ENCODE assay signal across 9 mouse cellular contexts in the genomic region with DNA sequence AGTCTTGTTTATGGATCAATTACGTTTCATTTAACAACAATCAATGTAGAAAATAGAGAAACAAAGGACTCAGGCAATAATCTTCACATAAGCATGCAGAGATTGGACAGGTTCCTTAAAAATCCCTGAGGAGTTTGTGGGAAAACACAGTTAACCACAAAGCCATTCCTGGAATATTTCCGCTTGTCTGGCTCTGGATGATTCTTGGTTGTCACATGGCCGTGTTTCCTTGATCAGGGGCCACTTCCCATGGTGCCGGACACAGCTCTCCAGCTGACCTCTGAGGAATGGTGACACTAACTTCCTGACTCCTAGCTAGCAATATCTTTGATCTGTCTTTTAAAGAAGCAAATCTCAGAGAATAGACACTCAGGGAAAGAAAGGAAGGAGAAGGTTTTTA.
A peak's percentile ranks its signal among the peaks of the same experiment; 100 is the strongest.
DNase-seq lines count a peak whose midpoint lies in the region; ATAC-seq and TF ChIP-seq lines count a peak whose summit lies in the region.
"Had no signal": no experiment of that assay in that cellular context is flagged by ENCODE, and none has a peak within 500 bp of the region (broad histone marks: within the 10 kb centered on the region; RNA-seq: fewer than 3 reads in every experiment).

No protein-coding gene starts in this region.

- no peak overlapping the region for H3ac ChIP-seq in C2C12 (ENCODE audit: control insufficient read depth, insufficient read length, low read depth)

- TF ChIP-seq CTCF in C2C12 (IDR thresholded peaks at IDR 0.05; ENCODE audit: control insufficient read depth, insufficient read depth, insufficient read length), result no peak
- no peak for TF ChIP-seq CTCF in gastrocnemius, adult 2 months (IDR thresholded peaks at IDR 0.05)

- H3K27me3 ChIP-seq in C2C12 (ENCODE audit: control insufficient read depth, insufficient read depth, insufficient read length), result no peaks in the 10 kb centered on the region
- H3K27me3 ChIP-seq: embryonic facial prominence, embryonic 13.5 days had no signal

- no peaks in the 10 kb centered on the region for H3K79me3 ChIP-seq in C2C12 (ENCODE audit: low read depth)

- ATAC-seq in megakaryocyte progenitor cell, adult 5-6 weeks (replicated peaks; ENCODE audit: poor library complexity), result no peak

- no peaks in the 10 kb centered on the region for H3K79me2 ChIP-seq in C2C12 (ENCODE audit: control insufficient read depth, insufficient read depth)

- DNase-seq in cerebellum, postnatal 14 days, result peak; percentile 4 to 26
- no peak for DNase-seq in cerebellum, adult 8-10 months
- DNase-seq in gastrocnemius, adult 2 months, result peak; percentile 36
- DNase-seq in kidney, postnatal 14 days, result peak; percentile 68
- DNase-seq in layer of hippocampus, adult 18-20 months (ENCODE audit: low spot score in 2 of 2), result no peak
- DNase-seq in layer of hippocampus, postnatal 10 days (ENCODE audit: low spot score in 2 of 2), result no peak

- intact Hi-C loops in gastrocnemius, adult 2 months (cut with DNase I), result loop anchor here (10.0 kb wide), 1 partner anchor 339 kb away; no protein-coding TSS in a partner anchor

- H3K4me3 ChIP-seq in C2C12 (ENCODE audit: insufficient read depth, poor library complexity, severe bottlenecking), result no peak overlapping the region
- H3K4me3 ChIP-seq in gastrocnemius, adult 2 months, result no peak overlapping the region
- H3K4me3 ChIP-seq: embryonic facial prominence, embryonic 13.5 days had no signal

- peak overlapping the region; percentile 52; the same call in 1 of the 2 replicates for H3K27ac ChIP-seq in gastrocnemius, adult 2 months
- H3K27ac ChIP-seq: embryonic facial prominence, embryonic 13.5 days had no signal

- no peaks in the 10 kb centered on the region for H3K36me3 ChIP-seq in C2C12 (ENCODE audit: control insufficient read depth, insufficient read depth)
- H3K36me3 ChIP-seq: embryonic facial prominence, embryonic 13.5 days had no signal

TF ChIP-seq in C2C12, 6 proteins besides CTCF, POLR2A, EP300 and RAD21:
- TF ChIP-seq USF1 (IDR thresholded peaks at IDR 0.05; ENCODE audit: low read depth) (peak; percentile 91), MYOG (IDR thresholded peaks at IDR 0.05; ENCODE audit: control insufficient read depth, extremely low read depth, insufficient read length) (no peak), MAX (IDR thresholded peaks at IDR 0.05) (peak; percentile 63), FOSL1 (IDR thresholded peaks at IDR 0.05; ENCODE audit: insufficient read depth, low read length, poor library complexity, severe bottlenecking) (no peak)

Comparison
In these comparisons a context has a peak if more than half of its experiments do, and no peak if none do; other contexts are left out.
1. DNase-seq: peak in cerebellum, postnatal 14 days (2 of 2), gastrocnemius, adult 2 months (single experiment) and kidney, postnatal 14 days (single experiment); none in cerebellum, adult 8-10 months (single experiment), layer of hippocampus, adult 18-20 months (0 of 2) and layer of hippocampus, postnatal 10 days (0 of 2).